Mouse (Mus musculus) G1E (cell line): ENCODE results near the gene Tmprss7.

ENCODE experiments used
- CTCF ChIP-seq: IDR thresholded peaks from 2 replicates; pipeline ENCODE4 v1.5.1; 2012; ENCODE audit warnings: low read depth, low read length, inconsistent platforms, mixed read lengths
- GATA1 ChIP-seq: IDR thresholded peaks from 2 replicates; pipeline ENCODE4 v1.6.1; 2012; ENCODE audit warnings: borderline replicate concordance, low read length, inconsistent platforms, mixed read lengths
- POLR2AphosphoS5 ChIP-seq: IDR thresholded peaks from 2 replicates; pipeline ENCODE4 v1.6.1; 2012; ENCODE audit warnings: low read depth, low read length, inconsistent platforms; ENCODE audit not compliant: insufficient replicate concordance
- TAL1 ChIP-seq: conservative IDR thresholded peaks from 2 replicates; pipeline ENCODE4 v1.6.1; 2012; ENCODE audit warnings: low read depth, low read length, inconsistent platforms, mixed read lengths

DNA sequence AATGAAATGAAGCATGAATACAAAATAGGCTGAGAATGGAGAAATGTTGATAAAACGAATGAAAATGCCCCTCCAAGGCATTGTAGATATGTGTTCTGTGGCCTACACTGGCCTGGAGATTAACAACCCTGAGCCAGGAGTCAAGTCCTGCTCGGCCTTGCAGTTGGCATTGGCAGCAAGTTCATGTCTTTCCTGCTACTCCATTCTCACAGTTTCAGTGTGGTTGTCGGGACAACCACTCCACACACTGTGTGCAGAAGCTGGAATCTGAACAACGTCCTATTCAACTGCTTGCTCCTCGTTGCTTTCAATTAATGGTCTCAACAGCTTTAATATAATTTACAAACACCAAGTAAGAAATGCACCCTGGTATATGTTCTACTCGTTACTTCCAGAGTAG is 4.5 kb upstream of the Tmprss7 start:
- no peak for TF ChIP-seq POLR2AphosphoS5
- TF ChIP-seq CTCF: no peak
- TF ChIP-seq TAL1: no peak
- no peak for TF ChIP-seq GATA1
